Mouse (Mus musculus) gonadal fat pad, adult 2 months (tissue): ENCODE data around the gene Gm21962. TPM values are rescaled to one million over a fixed set of nuclear protein-coding genes. Genes with fewer than 3 reads are reported as not detected.
"Not testable (repeated sequence)": the region's sequence is repeated elsewhere in the genome, so short reads cannot be mapped to it uniquely, and the experiment has no call there.

ENCODE experiments used
- DNase-seq: peaks from one replicate; pipeline ENCODE4 v3.0.0-alpha.2; 2012; ENCODE audit warnings: low read depth
- polyA plus RNA-seq: library from polyadenylated mRNA; depleted of rRNA; stranded (reverse); fragments of >200 nt; gene quantifications from 2 replicates; pipeline ENCODE4 v1.2.3, GENCODE M21; 2012; rRNA removed

Gene Gm21962
- polyA plus RNA-seq, result not detected in 2 replicates

DNA sequence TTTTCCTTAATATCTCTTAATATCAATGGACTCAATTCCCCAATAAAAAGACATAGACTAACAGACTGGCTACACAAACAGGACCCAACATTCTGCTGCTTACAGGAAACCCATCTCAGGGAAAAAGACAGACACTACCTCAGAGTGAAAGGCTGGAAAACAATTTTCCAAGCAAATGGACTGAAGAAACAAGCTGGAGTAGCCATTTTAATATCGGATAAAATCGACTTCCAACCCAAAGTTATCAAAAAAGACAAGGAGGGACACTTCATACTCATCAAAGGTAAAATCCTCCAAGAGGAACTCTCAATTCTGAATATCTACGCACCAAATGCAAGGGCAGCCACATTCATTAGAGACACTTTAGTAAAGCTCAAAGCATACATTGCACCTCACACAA, at the start of gene Gm21962:
Gene Gm21962, plus strand, starts transcription at position 301 of the 400 bp plus-strand sequence.
- DNase-seq, result not testable (repeated sequence)

DNA sequence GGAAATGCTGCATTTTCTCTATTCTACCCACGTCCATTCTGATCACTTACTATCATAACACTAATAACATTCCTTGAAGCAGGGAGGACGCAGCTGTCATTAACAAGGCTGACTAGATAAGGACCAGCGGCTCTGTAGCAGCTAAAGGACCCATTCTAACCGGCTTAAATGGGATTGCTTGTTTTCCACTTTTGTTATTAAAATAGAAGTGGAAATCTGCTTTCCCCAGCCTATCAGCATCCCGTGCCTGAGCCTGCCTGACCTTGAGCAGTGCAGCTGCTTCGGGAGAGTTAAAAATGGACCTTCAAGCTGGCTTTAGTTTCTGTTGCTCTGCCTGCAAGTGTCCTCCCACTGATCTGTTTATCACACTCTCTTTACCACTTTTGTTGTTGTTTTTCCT, 49.2 kb upstream of the Gm21962 start:
- DNase-seq, result no peak

DNA sequence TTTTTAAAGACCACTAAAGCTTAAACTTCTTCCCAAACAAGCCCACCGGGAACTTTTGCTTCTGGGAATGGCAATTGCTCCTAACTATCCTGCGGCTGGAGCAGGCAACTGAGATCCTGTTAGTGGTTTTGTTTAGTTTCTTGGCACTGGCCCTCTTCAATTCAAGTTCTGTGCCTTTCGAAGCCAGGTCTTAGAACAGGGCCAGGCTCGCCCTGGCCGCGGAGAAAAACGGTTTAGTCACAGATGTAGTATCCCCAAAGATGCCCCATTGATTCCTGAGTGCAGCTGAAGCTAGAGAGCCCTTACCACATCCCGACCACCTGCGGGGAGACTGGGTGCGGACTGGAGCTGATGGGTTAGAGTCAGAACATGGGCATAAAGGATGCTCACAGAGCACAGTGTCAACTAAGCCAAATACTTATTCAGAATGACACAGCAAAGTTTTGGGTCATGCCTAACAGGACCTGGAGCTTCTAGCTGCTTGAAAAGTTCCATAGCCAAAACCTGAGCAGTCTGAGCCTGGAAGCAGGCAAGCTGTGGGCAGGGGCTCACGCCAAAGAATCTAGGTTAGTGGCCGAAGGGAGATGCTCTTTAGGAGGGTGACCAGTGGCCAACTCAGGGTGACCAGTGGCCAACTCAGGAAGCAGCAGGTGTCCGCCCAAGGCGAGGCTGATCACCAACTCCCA, 48.3 kb upstream of the Gm21962 start:
- DNase-seq, result no peak

- no peak for DNase-seq
Observed at GRCm38 (mm10) chr3:137623581-137624362, 47.6 kb upstream of the Gm21962 start.

DNA sequence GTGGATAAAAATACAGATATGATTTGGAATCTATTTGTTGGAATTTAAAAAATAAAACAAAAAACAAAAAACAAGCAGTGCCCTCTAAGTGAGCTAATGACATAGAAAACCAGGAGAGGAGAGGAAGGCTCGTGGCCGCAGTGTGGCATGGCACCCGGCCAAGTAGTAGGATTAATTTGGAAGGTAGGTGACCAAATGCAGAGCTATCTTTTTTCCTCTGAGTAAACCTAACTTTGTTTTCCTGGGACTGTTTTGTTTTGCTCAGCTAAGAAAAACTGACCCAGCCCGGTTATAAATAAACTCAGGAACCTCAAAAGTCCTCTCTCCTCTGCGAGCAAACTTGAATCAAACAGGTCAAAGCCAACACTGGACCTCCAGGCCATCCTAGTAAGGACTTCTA, 46.3 kb upstream of the Gm21962 start:
- no peak for DNase-seq

DNA sequence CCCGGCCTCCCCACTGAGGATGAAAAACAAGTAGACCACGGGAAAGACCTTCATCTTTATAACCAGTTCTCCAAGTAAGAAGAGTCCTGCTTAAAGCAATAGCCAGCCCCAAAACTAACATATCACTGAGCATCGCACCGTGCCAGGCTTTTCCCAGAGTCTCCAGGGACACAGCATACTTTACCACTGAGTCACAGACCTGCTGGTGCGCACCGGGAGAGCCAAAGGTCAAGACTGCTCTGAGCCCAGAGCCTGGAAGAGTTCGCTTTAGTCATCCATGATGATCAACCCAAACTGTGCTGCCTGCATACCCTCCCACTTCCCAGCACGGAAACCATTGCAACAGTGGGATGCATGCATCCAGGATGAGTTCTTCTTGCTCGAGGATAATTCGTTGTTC, 37.6 kb upstream of the Gm21962 start:
- DNase-seq, result no peak

GRCm38 (mm10) chr3:137636571-137636970, 34.8 kb upstream of the Gm21962 start:
- DNase-seq, result no peak

- no peak for DNase-seq
Observed at GRCm38 (mm10) chr3:137641238-137641637, 30.1 kb upstream of the Gm21962 start.

- DNase-seq, result no peak
Observed at GRCm38 (mm10) chr3:137642137-137642536, 29.2 kb upstream of the Gm21962 start.

- DNase-seq, result no peak
Observed at GRCm38 (mm10) chr3:137642568-137642967, 28.8 kb upstream of the Gm21962 start.

- no peak for DNase-seq
Observed at GRCm38 (mm10) chr3:137644081-137644480, 27.2 kb upstream of the Gm21962 start.

- no peak for DNase-seq
Observed at GRCm38 (mm10) chr3:137644947-137645346, 26.4 kb upstream of the Gm21962 start.

- DNase-seq, result no peak
Observed at GRCm38 (mm10) chr3:137647427-137648100, 23.8 kb upstream of the Gm21962 start.

GRCm38 (mm10) chr3:137649112-137649511, 22.2 kb upstream of the Gm21962 start:
- DNase-seq, result no peak

DNA sequence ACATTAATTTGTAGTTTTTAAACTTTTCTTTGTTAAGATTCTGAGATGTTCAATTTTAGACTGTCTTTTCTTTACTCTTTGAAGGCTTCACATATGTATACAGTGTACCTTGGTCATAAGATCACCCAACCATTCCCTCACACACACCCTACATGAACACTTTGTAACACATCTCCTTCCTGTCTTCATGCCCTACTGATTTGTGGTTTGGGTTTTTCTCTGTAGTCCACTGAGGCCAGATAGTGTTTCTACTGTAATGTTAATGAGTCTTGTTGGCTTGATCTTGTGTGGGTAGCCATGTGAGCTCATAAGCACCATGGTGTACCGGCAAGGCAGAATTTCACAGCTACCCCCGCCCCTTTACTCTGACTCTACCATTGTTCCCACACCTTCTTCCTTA, 18.5 kb upstream of the Gm21962 start:
- DNase-seq, result no peak

GRCm38 (mm10) chr3:137680923-137681322, 9.6 kb downstream of the Gm21962 start:
- no peak for DNase-seq

GRCm38 (mm10) chr3:137682911-137683806, 11.8 kb downstream of the Gm21962 start:
- no peak for DNase-seq

DNA sequence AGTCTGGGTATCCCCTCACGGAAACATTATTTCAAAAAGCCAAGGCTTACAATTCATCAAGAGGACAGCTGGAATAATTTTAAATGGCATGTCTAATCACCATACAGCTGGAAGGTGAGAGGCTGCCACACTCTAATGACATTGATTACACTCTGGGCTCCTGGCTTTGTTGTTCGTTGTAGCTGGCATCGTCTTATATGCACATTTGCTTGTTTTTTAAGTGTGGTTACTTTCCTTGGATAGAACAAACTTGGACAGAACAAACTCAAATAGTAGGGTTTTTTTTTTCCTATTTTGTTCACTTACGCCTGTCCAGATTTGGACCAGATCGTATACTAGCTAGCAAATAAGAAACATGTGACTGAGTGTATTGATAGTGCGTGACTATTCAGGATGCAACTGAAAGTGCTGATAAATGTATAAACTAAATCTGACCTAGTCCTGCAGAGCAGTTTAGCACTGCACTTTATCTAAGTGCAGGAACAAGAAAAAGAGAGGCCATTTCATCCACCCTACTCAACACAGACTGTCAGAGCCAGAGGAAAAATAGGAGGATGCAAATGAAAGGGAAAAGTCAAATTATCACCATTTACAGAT, 12.6 kb downstream of the Gm21962 start:
- DNase-seq, result no peak

DNA sequence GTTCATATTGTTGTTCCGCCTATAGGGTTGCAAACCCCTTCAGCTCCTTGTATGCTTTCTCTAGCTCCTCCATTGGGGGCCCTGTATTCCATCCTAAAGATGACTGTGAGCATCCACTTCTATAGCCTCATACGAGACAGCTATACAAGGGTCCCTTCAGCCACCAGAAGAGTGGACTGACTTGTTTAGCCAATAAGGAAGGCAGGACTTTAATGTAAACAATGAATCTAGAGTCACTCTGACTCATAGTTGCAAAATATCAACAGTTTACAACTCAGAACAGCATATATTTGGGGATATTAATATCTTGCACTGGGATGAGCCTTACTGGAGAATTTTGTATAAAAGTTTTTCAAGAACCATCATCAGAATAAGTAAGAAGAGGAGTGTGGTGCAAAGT, 15.6 kb downstream of the Gm21962 start:
- DNase-seq, result no peak

- DNase-seq, result no peak
Observed at GRCm38 (mm10) chr3:137691503-137691902, 20.2 kb downstream of the Gm21962 start.

- DNase-seq, result no peak
Observed at GRCm38 (mm10) chr3:137715946-137716345, 44.6 kb downstream of the Gm21962 start.
